Mouse (Mus musculus) hindbrain, postnatal 0 days (tissue): ENCODE measurements around the gene Lyst. TPM values are rescaled to one million over a fixed set of nuclear protein-coding genes. Genes with fewer than 3 reads are reported as not detected.
"Not testable (repeated sequence)": the region's sequence is repeated elsewhere in the genome, so short reads cannot be mapped to it uniquely, and the experiment has no call there.

Experiments
- ATAC-seq: fragments of 200-750 bp; cut with Nextera tagmentation; 2 replicates; pipeline ENCODE4 v1.8.0; 2017; ENCODE audit warnings: mild to moderate bottlenecking, moderate TSS enrichment, moderate library complexity
- DNase-seq: peaks from one replicate; pipeline ENCODE4 v3.0.0-alpha.2; 2015; ENCODE audit warnings: low spot score
- H3K27ac ChIP-seq: fragments of 300-500 bp; sonication (generic); 2 replicates; pipeline ENCODE4 v1.5.1; 2014; ENCODE audit warnings: mild to moderate bottlenecking
- H3K27me3 ChIP-seq: fragments of 300-500 bp; sonication (generic); 2 replicates; pipeline ENCODE4 v1.6.1; 2014; ENCODE audit warnings: low read length, mixed read lengths; ENCODE audit not compliant: insufficient read depth
- H3K36me3 ChIP-seq: fragments of 300-500 bp; sonication (generic); 2 replicates; pipeline ENCODE4 v1.6.1; 2014; ENCODE audit warnings: low read length, mixed read lengths; ENCODE audit not compliant: insufficient read depth
- H3K4me1 ChIP-seq: fragments of 300-500 bp; sonication (generic); 2 replicates; pipeline ENCODE4 v1.6.1; 2014; ENCODE audit warnings: antibody characterized with exemption, low read length, mixed read lengths; ENCODE audit not compliant: insufficient read depth
- H3K4me2 ChIP-seq: fragments of 300-500 bp; sonication (generic); 2 replicates; pipeline ENCODE4 v1.6.1; 2014; ENCODE audit warnings: low read depth, mild to moderate bottlenecking, low read length, moderate library complexity, mixed read lengths
- H3K4me3 ChIP-seq: fragments of 300-500 bp; sonication (generic); 2 replicates; pipeline ENCODE4 v1.5.1; 2014; ENCODE audit warnings: low read length
- H3K9ac ChIP-seq: fragments of 300-500 bp; sonication (generic); replicated peaks from 2 replicates; pipeline ENCODE4 v1.6.1; 2014; ENCODE audit warnings: mild to moderate bottlenecking, low read length, moderate library complexity, mixed read lengths
- H3K9me3 ChIP-seq: fragments of 300-500 bp; sonication (generic); 2 replicates; pipeline ENCODE4 v1.6.1; 2016; ENCODE audit warnings: low read length, mixed read lengths
- CTCF ChIP-seq: IDR thresholded peaks from 2 replicates; pipeline ENCODE4 v1.5.1; 2016; ENCODE audit warnings: antibody characterized with exemption, control low read depth, low read depth
- WGBS: fragments of 180-500 bp; shearing (Covaris S2); extraction: QIAGEN DNeasy Blood & Tissue Kit; methylation state at CpG from one replicate; pipeline ENCODE4 v1.1.7; 2014; 5-methylcytosine and 5-hydroxymethylcytosine counted together
- polyA plus RNA-seq: library from polyadenylated mRNA; unstranded; fragments of >200 nt; fragmentation: Nextera tagmentation; extraction: Ambion mirVana; gene quantifications from 2 replicates; pipeline ENCODE4 v1.2.1, GENCODE M21; 2015
- total RNA-seq: library from RNA; depleted of rRNA; stranded (reverse); fragments of >200 nt; gene quantifications from 2 replicates; pipeline ENCODE4 v1.2.3, GENCODE M21; 2014

The Lyst gene
- total and polyA plus RNA-seq, 2 experiments from 2014 or later = 3.7 to 14.8 TPM

DNA sequence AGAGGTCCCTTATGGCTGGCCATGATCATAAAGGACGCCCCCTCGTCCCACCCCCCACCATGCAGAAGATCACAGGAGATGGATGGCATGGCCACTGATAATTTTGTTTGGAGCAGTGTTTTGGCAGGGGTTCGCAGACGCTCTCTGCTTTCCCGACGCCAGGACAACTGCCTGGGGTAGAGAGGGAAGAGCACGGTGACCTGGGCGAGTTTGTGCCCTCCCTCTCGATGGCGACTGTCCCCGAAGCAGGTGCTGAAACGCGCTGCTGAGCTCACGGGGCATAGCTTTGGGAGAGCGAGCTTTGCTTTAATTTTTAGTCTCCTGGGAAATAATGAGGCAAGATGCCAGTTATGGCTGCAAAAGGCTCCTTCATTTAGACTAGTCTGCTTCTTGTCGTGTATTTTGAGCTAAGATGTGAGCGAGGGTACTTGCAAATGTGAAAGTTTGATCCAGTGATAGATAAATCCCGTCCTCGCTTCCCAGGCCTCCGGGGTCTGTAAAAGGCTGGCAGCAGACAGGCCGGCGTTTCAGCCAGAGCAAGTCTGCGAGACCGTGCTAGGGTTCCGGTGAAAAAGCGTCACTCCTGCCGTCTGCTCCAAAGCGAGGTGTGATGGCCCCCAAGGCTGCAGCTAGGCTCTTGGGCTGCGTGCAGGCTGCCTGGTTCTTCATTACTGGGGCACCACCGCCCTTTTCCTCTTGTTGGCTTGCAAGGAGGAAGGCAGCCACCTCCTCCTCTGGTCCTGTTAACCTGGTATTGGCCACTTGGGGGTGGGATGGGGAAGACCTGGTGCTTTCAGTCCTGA is 195.0 kb downstream of the Lyst start:
- H3K4me1 ChIP-seq = peaks cover 6% of the 10 kb centered on the region; the same call in 1 of the 2 replicates
- H3K27me3 ChIP-seq = no peaks in the 10 kb centered on the region
- WGBS = 2% methylated on average over 30 of the region's 30 CpGs
- no peaks in the 10 kb centered on the region for H3K36me3 ChIP-seq
- H3K27ac ChIP-seq = peak overlapping the region; percentile 76; the same call in 1 of the 2 replicates
- TF ChIP-seq CTCF = peak; percentile 47
- DNase-seq (peak; percentile 48), ATAC-seq (peak; percentile 15; the same call in 1 of the 2 replicates)
- H3K9me3 ChIP-seq = no peaks in the 10 kb centered on the region
- peak overlapping the region; percentile 83 for H3K4me2 ChIP-seq
- H3K4me3 ChIP-seq = peak overlapping the region; percentile 63
- H3K9ac ChIP-seq = peak overlapping the region; percentile 61

DNA sequence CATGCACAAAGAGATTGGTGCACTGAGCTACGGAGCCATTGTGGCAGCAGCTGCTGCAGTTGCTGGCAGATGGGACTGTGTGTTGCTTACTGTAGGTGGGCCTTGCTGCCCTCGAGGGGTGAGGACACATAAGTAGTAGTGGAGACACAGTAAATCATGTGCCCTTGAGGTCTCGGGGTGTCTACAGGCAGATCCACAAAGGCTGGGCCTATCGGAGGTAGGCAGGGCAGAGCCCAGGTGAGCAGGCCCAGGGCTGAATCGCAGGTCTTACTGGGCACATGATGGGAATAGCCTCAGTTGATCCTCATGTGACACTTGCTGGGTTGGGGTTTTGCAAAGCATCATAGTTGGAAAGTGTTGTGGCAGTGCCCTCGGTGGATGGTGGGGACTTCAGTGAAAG is 196.8 kb downstream of the Lyst start:
- Histone ChIP-seq H3K4me2 (no peak overlapping the region), H3K9ac (no peak overlapping the region), H3K4me3 (no peak overlapping the region), H3K27me3 (no peaks in the 10 kb centered on the region), H3K4me1 (peaks cover 6% of the 10 kb centered on the region; the same call in 1 of the 2 replicates), H3K9me3 (no peaks in the 10 kb centered on the region), H3K36me3 (no peaks in the 10 kb centered on the region), H3K27ac (no peak overlapping the region)
- TF ChIP-seq CTCF = no peak
- 86% methylated on average over 6 of the region's 6 CpGs for WGBS
- no peak for DNase-seq
- no peak for ATAC-seq

DNA sequence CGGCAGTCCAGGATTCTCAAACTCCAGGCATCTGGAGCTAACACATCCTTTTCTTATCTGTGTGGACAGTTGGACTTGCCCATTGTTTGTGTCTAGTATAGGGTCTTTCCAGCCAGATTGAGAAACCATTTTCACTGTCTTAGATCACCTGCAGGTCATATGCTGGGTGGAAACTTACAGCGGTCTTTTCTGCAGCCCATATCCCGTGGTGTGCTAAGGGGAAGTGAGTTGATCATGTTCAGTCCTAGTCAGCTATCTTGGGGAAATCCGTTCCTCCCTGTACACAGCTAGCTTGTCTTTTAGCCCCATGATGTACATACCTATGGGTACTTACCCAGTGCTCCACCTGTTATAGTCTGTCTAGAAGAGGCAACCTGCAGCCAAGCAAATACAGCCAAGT is 197.9 kb downstream of the Lyst start:
- no peak for TF ChIP-seq CTCF
- Histone ChIP-seq H3K36me3 (no peaks in the 10 kb centered on the region), H3K9me3 (no peaks in the 10 kb centered on the region), H3K27me3 (no peaks in the 10 kb centered on the region), H3K27ac (no peak overlapping the region), H3K9ac (no peak overlapping the region), H3K4me2 (no peak overlapping the region), H3K4me3 (no peak overlapping the region), H3K4me1 (peaks cover 6% of the 10 kb centered on the region; the same call in 1 of the 2 replicates)
- ATAC-seq (no peak), DNase-seq (no peak)
- 92% methylated on average over 4 of the region's 4 CpGs for WGBS

DNA sequence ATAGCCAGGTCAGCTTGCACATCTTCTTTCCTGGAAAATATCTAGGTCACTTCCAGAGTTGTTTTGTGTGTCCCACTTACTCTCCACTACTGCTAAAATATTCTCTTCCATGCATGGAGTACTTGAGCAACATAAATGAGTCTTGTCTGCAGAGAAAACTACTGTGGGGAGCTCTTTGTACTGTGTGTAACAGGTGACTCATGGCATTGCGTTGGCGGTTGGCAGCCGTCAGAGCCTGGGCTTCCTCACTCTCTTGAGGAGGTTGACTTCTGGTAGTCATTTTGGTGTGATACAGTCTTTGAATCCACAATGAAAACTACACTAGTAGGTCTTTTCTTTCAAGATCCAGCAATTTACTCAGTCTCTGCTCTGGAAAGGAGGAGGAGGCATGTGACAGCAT is 201.8 kb downstream of the Lyst start:
- no peaks in the 10 kb centered on the region for H3K36me3 ChIP-seq
- WGBS = 88% methylated on average over 3 of the region's 3 CpGs
- no peak overlapping the region for H3K4me2 ChIP-seq
- DNase-seq (no peak), ATAC-seq (no peak)
- H3K4me1 ChIP-seq = no peaks in the 10 kb centered on the region
- no peaks in the 10 kb centered on the region for H3K27me3 ChIP-seq
- TF ChIP-seq CTCF = no peak
- no peak overlapping the region for H3K9ac ChIP-seq
- no peak overlapping the region for H3K4me3 ChIP-seq
- no peaks in the 10 kb centered on the region for H3K9me3 ChIP-seq
- H3K27ac ChIP-seq = no peak overlapping the region

DNA sequence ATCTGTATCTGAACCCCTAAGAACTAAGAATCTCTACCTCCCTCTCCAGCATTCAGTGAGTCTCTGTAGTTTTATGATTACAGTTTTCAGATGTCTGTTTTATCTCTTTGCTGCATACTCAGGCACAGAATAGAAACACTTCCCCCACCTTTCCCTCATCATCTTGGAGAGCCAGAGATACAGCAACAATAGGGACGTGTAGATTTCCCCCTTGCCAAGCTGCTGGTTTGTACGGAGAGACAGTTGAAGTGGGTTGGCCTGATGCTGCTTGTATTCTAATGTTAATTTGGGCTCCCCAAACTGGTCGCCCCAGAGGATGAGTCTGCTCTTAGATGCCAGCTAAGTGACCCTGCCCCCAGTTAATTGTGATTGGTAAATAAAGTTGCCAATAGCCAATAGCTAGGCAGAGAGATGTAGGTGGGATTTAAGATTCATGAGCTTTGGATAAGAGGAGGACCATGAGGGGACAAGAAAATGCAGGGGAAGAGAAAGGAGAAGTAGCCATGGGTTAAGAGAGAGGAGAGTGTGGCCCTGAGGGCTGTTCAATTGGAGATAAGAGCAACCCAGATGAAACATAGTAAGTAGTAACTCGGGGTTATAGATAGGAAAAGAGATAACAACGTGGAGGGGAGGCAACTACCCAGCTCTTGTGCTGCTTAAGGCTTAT is 205.1 kb downstream of the Lyst start:
- Histone ChIP-seq H3K9me3 (no peaks in the 10 kb centered on the region), H3K9ac (no peak overlapping the region), H3K4me2 (no peak overlapping the region), H3K4me3 (no peak overlapping the region), H3K27ac (no peak overlapping the region), H3K27me3 (no peaks in the 10 kb centered on the region), H3K36me3 (no peaks in the 10 kb centered on the region), H3K4me1 (no peaks in the 10 kb centered on the region)
- DNase-seq (no peak), ATAC-seq (no peak)
- no peak for TF ChIP-seq CTCF
- 30% methylated on average over 5 of the region's 5 CpGs for WGBS

DNA sequence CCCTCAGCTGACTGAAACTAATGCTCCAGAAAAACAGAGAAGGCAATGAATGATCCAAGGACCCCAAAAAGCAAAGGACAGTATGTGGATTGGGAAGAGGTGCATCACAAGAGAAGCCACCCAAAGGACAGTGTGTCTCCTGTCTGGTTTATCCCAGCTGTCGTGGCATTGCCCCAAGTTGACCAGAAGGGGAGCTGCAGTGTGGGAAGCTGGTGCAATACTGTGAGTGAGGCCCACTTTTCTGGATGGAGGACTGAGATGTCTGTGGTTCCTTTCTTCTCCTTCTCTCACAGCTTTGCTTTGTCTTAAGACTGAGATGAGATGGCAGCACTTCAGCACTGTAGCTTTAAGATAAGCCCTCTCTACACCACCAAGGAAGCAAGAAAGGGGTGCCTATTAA is 205.9 kb downstream of the Lyst start:
- no peaks in the 10 kb centered on the region for H3K27me3 ChIP-seq
- ATAC-seq = no peak
- no peak overlapping the region for H3K4me3 ChIP-seq
- H3K4me2 ChIP-seq = no peak overlapping the region
- no peaks in the 10 kb centered on the region for H3K9me3 ChIP-seq
- TF ChIP-seq CTCF = no peak
- no peak for DNase-seq
- WGBS = 85% methylated on average over 1 of the region's 1 CpGs
- H3K36me3 ChIP-seq = no peaks in the 10 kb centered on the region
- H3K4me1 ChIP-seq = no peaks in the 10 kb centered on the region
- H3K27ac ChIP-seq = no peak overlapping the region
- H3K9ac ChIP-seq = no peak overlapping the region

DNA sequence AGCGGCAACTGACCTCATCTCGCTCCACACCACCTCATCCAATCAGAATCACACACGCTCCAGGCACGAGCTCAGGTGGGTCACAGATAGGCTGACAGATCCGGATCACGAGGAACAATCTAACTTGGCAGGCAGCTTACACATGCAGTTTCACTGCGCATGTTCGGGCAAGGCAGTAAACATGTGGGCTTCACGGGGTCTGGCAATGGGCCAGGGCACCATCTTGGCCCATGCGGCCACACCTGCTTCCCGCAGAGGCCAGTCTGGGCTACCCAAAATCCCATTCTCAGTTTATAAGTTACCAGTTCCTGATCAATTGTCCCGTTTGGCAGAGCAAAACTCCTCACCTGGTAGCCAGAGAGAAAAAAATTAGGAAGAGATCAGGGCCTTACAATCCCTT is 207.6 kb downstream of the Lyst start:
- not testable (repeated sequence) for DNase-seq, ATAC-seq, H3K4me2 ChIP-seq, H3K4me1 ChIP-seq, H3K9ac ChIP-seq, H3K4me3 ChIP-seq, H3K27me3 ChIP-seq, H3K9me3 ChIP-seq, H3K36me3 ChIP-seq, H3K27ac ChIP-seq
- 83% methylated on average over 12 of the region's 12 CpGs for WGBS
